23 mouse cellular contexts compared by ENCODE assay signal in the genomic region with DNA sequence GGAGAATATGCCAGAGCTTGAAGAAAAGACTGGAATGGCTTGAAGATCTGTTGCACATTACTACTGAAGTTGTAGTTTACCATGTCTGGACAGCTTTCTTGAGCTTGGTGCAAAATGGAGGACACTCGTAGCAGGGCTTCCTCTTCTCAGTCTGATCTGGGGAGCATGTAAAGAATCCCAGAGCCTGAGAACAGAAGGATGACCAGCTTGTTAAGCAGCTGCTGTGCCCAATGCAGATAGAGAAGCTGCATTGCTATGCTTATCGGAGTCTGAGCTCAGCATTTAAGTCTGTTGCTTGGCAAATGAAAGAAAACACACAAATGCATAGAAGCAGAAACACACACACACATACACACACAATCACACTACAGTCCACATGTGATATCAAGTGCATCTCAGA.
DNase-seq lines count a peak whose midpoint lies in the region; ATAC-seq and TF ChIP-seq lines count a peak whose summit lies in the region.
"Had no signal": no experiment of that assay in that cellular context is flagged by ENCODE, and none has a peak within 500 bp of the region (broad histone marks: within the 10 kb centered on the region; RNA-seq: fewer than 3 reads in every experiment).

No protein-coding gene starts in this region.

- H3K9me3 ChIP-seq in embryonic facial prominence, embryonic 12.5 days: no peaks in the 10 kb centered on the region
- no peaks in the 10 kb centered on the region for H3K9me3 ChIP-seq in embryonic facial prominence, embryonic 10.5 days
- H3K9me3 ChIP-seq: forebrain, embryonic 12.5 days; G1E; heart, embryonic 10.5 days; hindbrain, embryonic 12.5 days had no signal

- H3K27me3 ChIP-seq in embryonic facial prominence, embryonic 12.5 days: no peaks in the 10 kb centered on the region
- H3K27me3 ChIP-seq in embryonic facial prominence, embryonic 10.5 days (replicated peaks; ENCODE audit: low read depth, poor library complexity, severe bottlenecking): no peaks in the 10 kb centered on the region
- H3K27me3 ChIP-seq: forebrain, embryonic 12.5 days; hindbrain, embryonic 12.5 days had no signal

- 0 out of 2 replicates have a peak overlapping the region, but pooled peaks have one; percentile 12 for H3K27ac ChIP-seq in embryonic facial prominence, embryonic 12.5 days
- H3K27ac ChIP-seq in embryonic facial prominence, embryonic 10.5 days (replicated peaks): no peak overlapping the region
- no peak overlapping the region for H3K27ac ChIP-seq in layer of hippocampus, adult 2 months
- H3K27ac ChIP-seq: forebrain, embryonic 12.5 days; heart, embryonic 10.5 days; hindbrain, embryonic 12.5 days had no signal

- H3K36me3 ChIP-seq in embryonic facial prominence, embryonic 12.5 days: no peaks in the 10 kb centered on the region
- H3K36me3 ChIP-seq in embryonic facial prominence, embryonic 10.5 days (replicated peaks): no peaks in the 10 kb centered on the region
- H3K36me3 ChIP-seq: forebrain, embryonic 12.5 days; G1E; heart, embryonic 10.5 days; hindbrain, embryonic 12.5 days had no signal

- no peak for TF ChIP-seq CTCF in layer of hippocampus, adult 2 months (conservative IDR thresholded peaks at IDR 0.05)

- no peak for DNase-seq in embryonic facial prominence, embryonic 10.5 days (ENCODE audit: low spot score)
- peak; percentile 21 to 23 for DNase-seq in layer of hippocampus, adult 2 months (ENCODE audit: low spot score in 2 of 2)
- no peak for DNase-seq in layer of hippocampus, postnatal 10 days (ENCODE audit: low spot score in 2 of 2)
- DNase-seq in right cerebral cortex, postnatal 4 days: peak; percentile 24
- no peak for DNase-seq in right cerebral cortex, adult 18-20 months
- DNase-seq in embryo, embryonic 10 days (ENCODE audit: low spot score): no peak
- no peak for DNase-seq in urinary bladder, postnatal 14 days (ENCODE audit: low spot score)
- DNase-seq: adrenal gland, adult 8-10 months; B cell, adult 2 months; cerebellum, adult 11-12 months; cerebellum, adult 9-10 months; cerebellum, postnatal 25 days; gastrocnemius, postnatal 10 days; heart, adult 18-20 months; heart, postnatal 10 days; heart, postnatal 4 days had no signal

- H3K4me3 ChIP-seq in embryonic facial prominence, embryonic 12.5 days: no peak overlapping the region
- no peak overlapping the region for H3K4me3 ChIP-seq in embryonic facial prominence, embryonic 10.5 days
- no peak overlapping the region for H3K4me3 ChIP-seq in layer of hippocampus, adult 2 months
- H3K4me3 ChIP-seq: forebrain, embryonic 12.5 days; heart, embryonic 10.5 days; hindbrain, embryonic 12.5 days had no signal

- no peak overlapping the region for H3K4me2 ChIP-seq in embryonic facial prominence, embryonic 12.5 days (replicated peaks)
- H3K4me2 ChIP-seq: forebrain, embryonic 12.5 days; hindbrain, embryonic 12.5 days had no signal

- no peaks in the 10 kb centered on the region; the same call in 1 of the 2 replicates for H3K4me1 ChIP-seq in embryonic facial prominence, embryonic 12.5 days
- no peaks in the 10 kb centered on the region for H3K4me1 ChIP-seq in embryonic facial prominence, embryonic 10.5 days
- H3K4me1 ChIP-seq: forebrain, embryonic 12.5 days; heart, embryonic 10.5 days; hindbrain, embryonic 12.5 days had no signal

- no peak for ATAC-seq in embryonic facial prominence, embryonic 12.5 days (ENCODE audit: insufficient number of reproducible peaks, insufficient read depth, low FRiP score, low TSS enrichment)
- ATAC-seq: CD4-positive, CD25-positive, alpha-beta regulatory T cell, adult 4 months; hindbrain, embryonic 16.5 days had no signal

- WGBS in embryonic facial prominence, embryonic 12.5 days: 89% methylated on average over 2 of the region's 2 CpGs
- 87% methylated on average over 2 of the region's 2 CpGs for WGBS in embryonic facial prominence, embryonic 10.5 days

- H3K9ac ChIP-seq in embryonic facial prominence, embryonic 12.5 days: no peak overlapping the region
- H3K9ac ChIP-seq: forebrain, embryonic 12.5 days; hindbrain, embryonic 12.5 days had no signal

Comparison
In these comparisons a context has a peak if more than half of its experiments do, and no peak if none do; other contexts are left out.
1. DNase-seq: peak in layer of hippocampus, adult 2 months (2 of 2) and right cerebral cortex, postnatal 4 days (single experiment); none in embryonic facial prominence, embryonic 10.5 days (single experiment), layer of hippocampus, postnatal 10 days (0 of 2), right cerebral cortex, adult 18-20 months (single experiment), embryo, embryonic 10 days (single experiment) and urinary bladder, postnatal 14 days (single experiment).